Mouse (Mus musculus): ENCODE results near the gene Med13. TPM values are rescaled to one million over a fixed set of nuclear protein-coding genes. Genes with fewer than 3 reads are reported as not detected.

The Med13 gene
- polyA plus RNA-seq, 1 experiment from 2014 or later: 14.6 TPM

DNA sequence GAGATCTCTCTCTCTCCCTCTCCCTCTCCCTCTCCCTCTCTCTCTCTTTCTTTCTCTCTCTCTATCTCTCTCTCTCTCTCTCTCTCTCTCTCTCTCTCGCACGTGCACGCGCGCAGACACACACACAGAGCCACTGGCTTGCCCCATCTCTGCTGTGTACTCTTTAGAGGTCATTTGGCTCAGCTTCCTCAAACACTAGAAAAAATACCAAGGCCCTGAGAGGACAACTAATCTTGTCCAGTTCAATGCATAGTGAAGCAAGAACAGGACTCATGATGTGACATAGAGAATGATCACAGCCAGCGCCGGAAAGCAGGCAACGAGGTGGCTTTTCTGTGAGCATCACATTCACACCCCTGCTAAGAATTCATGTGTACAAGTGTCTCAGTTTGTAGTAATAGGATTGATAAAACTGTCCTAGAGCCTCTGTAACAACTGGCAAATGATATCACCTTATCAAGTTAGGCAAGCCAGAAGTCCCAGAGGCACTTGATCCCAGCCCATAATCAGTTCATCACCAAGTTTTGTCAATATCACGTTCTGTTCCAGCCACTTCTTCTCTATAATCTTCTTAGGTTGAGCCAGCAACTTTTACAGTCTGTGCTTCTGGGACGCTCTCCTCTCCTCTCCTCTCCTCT is 25.2 kb upstream of the Med13 start:
- ATAC-seq (ENCODE audit: insufficient read depth, low FRiP score, low TSS enrichment): no peak
- WGBS: 89% methylated on average over 10 of the region's 10 CpGs

DNA sequence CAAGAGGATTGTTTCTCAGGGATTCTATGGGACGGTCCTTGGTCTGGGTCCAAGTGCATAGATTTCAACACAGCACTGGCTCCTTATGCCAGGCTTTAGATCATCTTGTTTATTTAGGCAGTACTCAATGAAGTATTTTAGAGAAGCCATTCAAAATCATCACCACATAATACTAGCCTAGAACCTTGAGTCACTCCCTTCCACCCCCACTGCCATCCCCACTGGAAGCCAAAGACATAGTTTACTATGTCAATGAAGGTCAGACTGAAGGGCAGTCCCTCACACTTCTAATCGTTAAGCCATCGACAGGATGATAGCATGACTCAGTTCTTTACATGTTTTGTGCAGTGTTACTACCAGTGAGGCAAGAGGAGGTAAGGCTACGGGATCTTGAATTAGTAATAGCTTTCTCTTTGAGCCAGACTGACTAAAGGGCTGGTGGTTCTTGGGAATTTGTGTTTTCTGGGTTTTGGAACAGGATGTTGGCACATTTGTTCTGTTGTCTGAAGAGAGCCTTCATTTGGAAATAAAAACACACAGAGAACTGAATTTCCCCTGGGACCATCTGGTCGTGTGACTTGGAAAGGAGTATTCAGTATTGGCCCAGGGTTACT is 24.2 kb upstream of the Med13 start:
- DNase-seq (ENCODE audit: low spot score): no peak
- Histone ChIP-seq H3K9ac (ENCODE audit: low read length) (no peak overlapping the region), H3K36me3 (ENCODE audit: control insufficient read depth, insufficient read depth, low read length) (no peaks in the 10 kb centered on the region), H3K4me1 (ENCODE audit: control insufficient read depth, insufficient read depth, low read length) (no peaks in the 10 kb centered on the region), H3K27ac (ENCODE audit: low read depth, low read length) (no peak overlapping the region), H3K9me3 (ENCODE audit: control insufficient read depth, low read length) (no peaks in the 10 kb centered on the region), H3K4me2 (ENCODE audit: low read depth) (no peak overlapping the region), H3K4me3 (ENCODE audit: low read depth, low read length) (no peak overlapping the region), H3K27me3 (ENCODE audit: control insufficient read depth, insufficient read depth, low read length) (no peaks in the 10 kb centered on the region)
- 78% methylated on average over 5 of the region's 5 CpGs for WGBS
- ATAC-seq (ENCODE audit: insufficient read depth, low FRiP score, low TSS enrichment): no peak

More for the DNA sequence above, 25.2 kb upstream of the Med13 start:
- Histone ChIP-seq H3K9me3 (ENCODE audit: control insufficient read depth, low read length) (no peaks in the 10 kb centered on the region), H3K4me2 (ENCODE audit: low read depth) (no peak overlapping the region), H3K4me1 (ENCODE audit: control insufficient read depth, insufficient read depth, low read length) (no peaks in the 10 kb centered on the region), H3K36me3 (ENCODE audit: control insufficient read depth, insufficient read depth, low read length) (no peaks in the 10 kb centered on the region), H3K4me3 (ENCODE audit: low read depth, low read length) (no peak overlapping the region), H3K9ac (ENCODE audit: low read length) (no peak overlapping the region), H3K27me3 (ENCODE audit: control insufficient read depth, insufficient read depth, low read length) (no peaks in the 10 kb centered on the region), H3K27ac (ENCODE audit: low read depth, low read length) (no peak overlapping the region)
- DNase-seq (ENCODE audit: low spot score): no peak

DNA sequence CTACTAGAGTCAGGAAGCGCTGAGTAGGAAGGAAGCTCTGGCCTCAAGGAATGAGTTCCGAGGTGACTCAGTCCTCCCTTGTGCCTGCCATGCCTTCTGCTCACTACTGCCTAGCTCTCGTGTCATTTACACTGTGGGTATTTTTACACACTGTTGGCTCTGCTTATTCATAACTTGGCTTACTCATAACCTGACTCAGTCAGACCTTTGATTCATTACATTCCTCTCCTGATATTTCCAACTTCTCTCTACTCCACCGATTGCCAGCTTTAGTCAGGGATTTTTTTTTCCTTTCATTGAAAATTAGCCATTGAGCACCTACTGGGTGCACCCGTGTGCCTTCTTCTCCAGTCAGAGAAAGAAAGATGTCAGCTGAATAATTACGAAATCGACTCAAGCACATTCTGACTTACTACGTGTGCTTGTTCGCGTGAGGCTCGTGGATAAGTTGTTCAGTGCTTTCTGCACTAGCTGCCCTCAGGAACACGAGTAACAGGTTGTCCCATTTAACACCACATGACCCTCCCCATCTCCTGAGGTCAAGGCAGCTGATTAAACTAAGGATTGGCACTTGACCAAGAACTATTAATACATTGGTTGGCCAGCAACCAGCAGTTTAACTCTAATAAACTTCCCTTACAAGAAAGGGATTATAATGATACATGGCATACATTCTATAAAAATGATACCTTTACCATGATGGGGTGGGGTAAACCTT is 23.3 kb upstream of the Med13 start:
- WGBS: 89% methylated on average over 12 of the region's 12 CpGs
- ATAC-seq (ENCODE audit: insufficient read depth, low FRiP score, low TSS enrichment): no peak
- no peak for DNase-seq (ENCODE audit: low spot score)

DNA sequence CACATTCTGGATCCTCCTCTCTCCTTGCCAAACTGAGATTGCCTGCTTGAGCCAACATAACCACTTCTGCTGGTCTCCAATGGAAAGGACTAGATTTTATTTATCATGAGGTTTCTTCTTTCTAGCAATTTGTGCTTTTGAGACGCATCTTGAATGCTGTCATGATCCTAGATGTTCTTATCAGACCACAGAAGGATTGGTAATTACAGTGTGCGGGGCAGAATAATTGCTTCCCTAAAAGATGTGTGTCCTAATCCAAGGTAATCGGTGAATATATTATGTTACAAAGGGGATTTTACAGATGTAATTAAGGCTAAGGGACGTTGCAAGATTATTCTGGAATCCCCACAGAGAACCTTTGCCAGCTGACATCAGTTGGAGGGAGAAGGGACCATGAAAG is 21.6 kb upstream of the Med13 start:
- no peaks in the 10 kb centered on the region for H3K27me3 ChIP-seq (ENCODE audit: control insufficient read depth, insufficient read depth, low read length)
- H3K36me3 ChIP-seq (ENCODE audit: control insufficient read depth, insufficient read depth, low read length): no peaks in the 10 kb centered on the region
- no peaks in the 10 kb centered on the region for H3K9me3 ChIP-seq (ENCODE audit: control insufficient read depth, low read length)
- no peaks in the 10 kb centered on the region for H3K4me1 ChIP-seq (ENCODE audit: control insufficient read depth, insufficient read depth, low read length)
- H3K9ac ChIP-seq (ENCODE audit: low read length): no peak overlapping the region
- H3K4me2 ChIP-seq (ENCODE audit: low read depth): no peak overlapping the region
- DNase-seq (ENCODE audit: low spot score) (no peak), ATAC-seq (ENCODE audit: insufficient read depth, low FRiP score, low TSS enrichment) (no peak)
- WGBS: 79% methylated on average over 4 of the region's 4 CpGs
- no peak overlapping the region for H3K4me3 ChIP-seq (ENCODE audit: low read depth, low read length)
- no peak overlapping the region for H3K27ac ChIP-seq (ENCODE audit: low read depth, low read length)

More for the DNA sequence above, 23.3 kb upstream of the Med13 start:
- no peaks in the 10 kb centered on the region for H3K36me3 ChIP-seq (ENCODE audit: control insufficient read depth, insufficient read depth, low read length)
- H3K9ac ChIP-seq (ENCODE audit: low read length): no peak overlapping the region
- H3K4me2 ChIP-seq (ENCODE audit: low read depth): no peak overlapping the region
- no peaks in the 10 kb centered on the region for H3K4me1 ChIP-seq (ENCODE audit: control insufficient read depth, insufficient read depth, low read length)
- H3K27me3 ChIP-seq (ENCODE audit: control insufficient read depth, insufficient read depth, low read length): no peaks in the 10 kb centered on the region
- H3K27ac ChIP-seq (ENCODE audit: low read depth, low read length): no peak overlapping the region
- no peak overlapping the region for H3K4me3 ChIP-seq (ENCODE audit: low read depth, low read length)
- H3K9me3 ChIP-seq (ENCODE audit: control insufficient read depth, low read length): no peaks in the 10 kb centered on the region

DNA sequence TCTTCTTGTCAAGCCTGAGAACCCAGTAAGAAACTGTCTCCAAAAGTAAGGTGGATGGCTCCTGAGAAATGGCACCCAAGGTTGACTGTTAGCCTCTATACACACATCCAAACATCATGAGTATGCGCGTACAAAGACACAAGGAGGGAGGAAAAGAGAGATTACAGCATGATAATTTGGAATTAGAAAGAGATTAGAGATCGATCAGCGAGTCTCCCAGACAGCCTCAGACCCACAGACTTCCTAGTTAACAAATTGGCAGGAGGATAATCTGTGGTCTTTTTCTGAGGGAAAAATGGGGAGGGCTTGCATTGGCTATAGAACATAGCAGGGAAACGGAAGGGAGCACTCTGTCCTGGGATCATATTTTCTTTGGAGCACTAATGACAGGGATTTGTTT is 20.4 kb upstream of the Med13 start:
- WGBS: 95% methylated on average over 5 of the region's 5 CpGs

DNA sequence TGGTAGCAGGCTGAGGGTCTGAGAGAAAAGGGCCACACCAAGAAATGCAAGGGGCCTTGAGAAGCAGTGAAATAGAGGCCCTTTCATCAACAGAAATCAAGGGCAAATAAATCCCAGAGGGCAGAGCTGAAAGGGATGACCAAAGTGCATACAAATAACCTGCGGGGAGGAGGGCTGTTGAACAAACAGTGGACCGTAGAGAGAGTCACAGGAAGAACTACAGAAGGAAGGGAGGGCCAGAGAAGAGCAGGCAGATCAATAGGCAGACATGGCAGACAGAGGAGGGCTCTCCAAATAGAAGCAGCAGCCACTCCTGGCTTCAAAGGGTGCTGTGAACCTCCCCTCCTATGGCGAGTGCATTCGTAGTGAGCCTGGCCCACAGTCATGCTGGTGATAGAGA is 19.3 kb upstream of the Med13 start:
- H3K9me3 ChIP-seq (ENCODE audit: control insufficient read depth, low read length): no peaks in the 10 kb centered on the region
- no peak overlapping the region for H3K4me2 ChIP-seq (ENCODE audit: low read depth)
- no peaks in the 10 kb centered on the region for H3K36me3 ChIP-seq (ENCODE audit: control insufficient read depth, insufficient read depth, low read length)
- H3K4me3 ChIP-seq (ENCODE audit: low read depth, low read length): no peak overlapping the region
- WGBS: 79% methylated on average over 4 of the region's 4 CpGs
- H3K27me3 ChIP-seq (ENCODE audit: control insufficient read depth, insufficient read depth, low read length): no peaks in the 10 kb centered on the region
- DNase-seq (ENCODE audit: low spot score) (no peak), ATAC-seq (ENCODE audit: insufficient read depth, low FRiP score, low TSS enrichment) (no peak)
- H3K9ac ChIP-seq (ENCODE audit: low read length): no peak overlapping the region
- H3K27ac ChIP-seq (ENCODE audit: low read depth, low read length): no peak overlapping the region
- no peaks in the 10 kb centered on the region for H3K4me1 ChIP-seq (ENCODE audit: control insufficient read depth, insufficient read depth, low read length)

More for the DNA sequence above, 20.4 kb upstream of the Med13 start:
- H3K4me1 ChIP-seq (ENCODE audit: control insufficient read depth, insufficient read depth, low read length): no peaks in the 10 kb centered on the region
- H3K36me3 ChIP-seq (ENCODE audit: control insufficient read depth, insufficient read depth, low read length): no peaks in the 10 kb centered on the region
- ATAC-seq (ENCODE audit: insufficient read depth, low FRiP score, low TSS enrichment) (no peak), DNase-seq (ENCODE audit: low spot score) (no peak)
- H3K9ac ChIP-seq (ENCODE audit: low read length): no peak overlapping the region
- no peak overlapping the region for H3K4me2 ChIP-seq (ENCODE audit: low read depth)
- H3K9me3 ChIP-seq (ENCODE audit: control insufficient read depth, low read length): no peaks in the 10 kb centered on the region
- no peaks in the 10 kb centered on the region for H3K27me3 ChIP-seq (ENCODE audit: control insufficient read depth, insufficient read depth, low read length)
- H3K27ac ChIP-seq (ENCODE audit: low read depth, low read length): no peak overlapping the region
- H3K4me3 ChIP-seq (ENCODE audit: low read depth, low read length): no peak overlapping the region

DNA sequence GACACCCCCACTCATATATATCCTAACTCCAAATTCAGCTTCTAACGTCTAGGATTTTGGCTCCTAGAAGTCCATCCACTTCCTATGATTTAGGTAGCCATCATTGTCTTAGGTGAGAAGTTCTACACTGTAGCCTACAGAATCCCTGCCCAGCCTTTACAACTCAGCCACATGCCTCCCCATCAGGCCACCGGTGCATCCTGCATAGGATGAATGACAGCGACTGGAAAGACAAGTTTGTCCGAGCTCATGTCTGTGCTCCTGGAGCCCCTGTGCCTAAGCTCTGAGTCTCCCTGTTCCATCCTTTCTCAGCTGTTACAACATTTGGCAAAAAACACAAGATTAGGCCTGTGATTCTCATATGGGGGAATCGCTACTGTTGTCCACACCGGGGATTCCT is 17.7 kb upstream of the Med13 start:
- Histone ChIP-seq H3K27me3 (ENCODE audit: control insufficient read depth, insufficient read depth, low read length) (no peaks in the 10 kb centered on the region), H3K4me3 (ENCODE audit: low read depth, low read length) (no peak overlapping the region), H3K9me3 (ENCODE audit: control insufficient read depth, low read length) (no peaks in the 10 kb centered on the region), H3K36me3 (ENCODE audit: control insufficient read depth, insufficient read depth, low read length) (no peaks in the 10 kb centered on the region), H3K9ac (ENCODE audit: low read length) (no peak overlapping the region), H3K4me2 (ENCODE audit: low read depth) (no peak overlapping the region), H3K4me1 (ENCODE audit: control insufficient read depth, insufficient read depth, low read length) (no peaks in the 10 kb centered on the region), H3K27ac (ENCODE audit: low read depth, low read length) (no peak overlapping the region)
- 86% methylated on average over 6 of the region's 6 CpGs for WGBS
- DNase-seq (ENCODE audit: low spot score): no peak
- ATAC-seq (ENCODE audit: insufficient read depth, low FRiP score, low TSS enrichment): no peak

DNA sequence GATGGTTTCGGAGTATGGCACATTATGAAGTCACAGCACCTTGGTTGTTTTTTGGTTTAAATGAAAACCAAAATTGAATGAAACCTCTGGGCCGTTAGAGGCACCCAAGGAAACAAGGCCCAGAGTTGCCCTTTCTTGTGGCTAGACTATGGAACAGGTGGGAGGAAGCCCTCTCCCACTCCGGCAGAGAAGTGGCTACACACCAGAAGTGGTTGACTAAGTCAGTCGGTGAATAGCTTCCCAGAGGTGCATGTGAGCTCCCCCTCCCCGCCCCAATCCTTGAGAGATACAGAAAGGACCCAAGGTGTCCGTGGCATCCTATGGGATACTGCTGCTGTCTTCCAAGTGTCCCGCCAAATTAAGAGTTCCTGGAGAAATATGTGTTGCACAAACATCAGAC is 13.9 kb upstream of the Med13 start:
- DNase-seq (ENCODE audit: low spot score): no peak
- Histone ChIP-seq H3K36me3 (ENCODE audit: control insufficient read depth, insufficient read depth, low read length) (no peaks in the 10 kb centered on the region), H3K27ac (ENCODE audit: low read depth, low read length) (no peak overlapping the region), H3K9me3 (ENCODE audit: control insufficient read depth, low read length) (no peaks in the 10 kb centered on the region), H3K27me3 (ENCODE audit: control insufficient read depth, insufficient read depth, low read length) (no peaks in the 10 kb centered on the region), H3K4me3 (ENCODE audit: low read depth, low read length) (no peak overlapping the region), H3K9ac (ENCODE audit: low read length) (no peak overlapping the region), H3K4me1 (ENCODE audit: control insufficient read depth, insufficient read depth, low read length) (no peaks in the 10 kb centered on the region), H3K4me2 (ENCODE audit: low read depth) (no peak overlapping the region)
- no peak for ATAC-seq (ENCODE audit: insufficient read depth, low FRiP score, low TSS enrichment)
- WGBS: 78% methylated on average over 7 of the region's 7 CpGs

DNA sequence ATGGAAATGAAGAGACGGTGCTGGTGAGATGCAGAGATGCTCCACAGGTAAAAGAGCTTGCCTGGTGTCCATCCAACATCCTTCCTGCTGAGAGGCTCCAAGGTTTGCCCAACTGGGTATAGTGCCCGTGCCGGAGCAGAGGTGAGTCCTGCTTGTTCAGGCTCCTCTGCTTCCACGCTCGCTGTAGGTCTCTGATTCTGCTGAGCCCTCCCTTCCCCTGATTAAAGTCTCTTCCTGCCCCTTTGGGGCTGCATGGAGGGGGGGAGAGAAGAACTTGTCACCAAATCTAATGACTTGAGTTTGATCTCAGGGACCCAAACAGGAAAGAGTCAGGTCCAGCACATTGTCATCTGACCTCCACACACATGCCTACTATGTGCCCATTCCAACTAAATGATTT is 12.5 kb upstream of the Med13 start:
- H3K36me3 ChIP-seq (ENCODE audit: control insufficient read depth, insufficient read depth, low read length): no peaks in the 10 kb centered on the region
- H3K4me2 ChIP-seq (ENCODE audit: low read depth): no peak overlapping the region
- DNase-seq (ENCODE audit: low spot score): no peak
- H3K4me3 ChIP-seq (ENCODE audit: low read depth, low read length): no peak overlapping the region
- H3K4me1 ChIP-seq (ENCODE audit: control insufficient read depth, insufficient read depth, low read length): no peaks in the 10 kb centered on the region
- H3K9ac ChIP-seq (ENCODE audit: low read length): no peak overlapping the region
- H3K27ac ChIP-seq (ENCODE audit: low read depth, low read length): no peak overlapping the region
- no peak for ATAC-seq (ENCODE audit: insufficient read depth, low FRiP score, low TSS enrichment)
- H3K27me3 ChIP-seq (ENCODE audit: control insufficient read depth, insufficient read depth, low read length): no peaks in the 10 kb centered on the region
- no peaks in the 10 kb centered on the region for H3K9me3 ChIP-seq (ENCODE audit: control insufficient read depth, low read length)
- WGBS: 85% methylated on average over 5 of the region's 5 CpGs
